Mouse (Mus musculus): ENCODE data around the gene Styx.

- TF ChIP-seq CTCF (IDR thresholded peaks at IDR 0.05; ENCODE audit: borderline replicate concordance, insufficient read depth, low read length) = no peak
- TF ChIP-seq POLR2A (IDR thresholded peaks at IDR 0.05; ENCODE audit: low read depth, low read length) = no peak
Measured at GRCm38 (mm10) chr14:45316927-45317326, 34.0 kb upstream of the Styx start.

Measured in embryonic fibroblast, embryonic 13.5 days (primary cell).